In the genomic region with DNA sequence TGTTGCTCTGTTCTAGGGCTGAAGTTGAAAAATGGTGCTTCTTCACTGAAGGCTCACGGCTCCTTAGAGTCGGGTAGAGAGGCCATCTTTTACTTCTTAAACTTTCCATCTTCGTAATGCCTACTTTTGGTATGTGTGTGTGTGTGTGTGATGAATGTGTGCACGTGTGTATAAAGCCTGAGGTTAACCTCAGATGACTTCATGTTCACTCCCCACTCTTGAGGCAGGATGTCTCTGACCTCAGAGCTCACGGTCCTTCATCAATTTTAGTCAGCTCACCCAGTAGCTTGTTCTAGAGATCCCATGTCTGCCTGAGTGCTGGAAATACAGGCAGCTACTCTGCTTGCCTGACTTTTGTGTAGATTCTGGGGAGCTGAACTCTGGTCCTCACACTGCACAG, we compare ENCODE assay signal across 20 mouse cellular contexts.
"Had no signal": no experiment of that assay in that cellular context is flagged by ENCODE, and none has a peak within 500 bp of the region (broad histone marks: within the 10 kb centered on the region; RNA-seq: fewer than 3 reads in every experiment).

No protein-coding gene starts in this region.

- ATAC-seq: liver, embryonic 12.5 days; midbrain, embryonic 16.5 days had no signal

- H3K4me3 ChIP-seq: kidney, embryonic 15.5 days; limb, embryonic 12.5 days; limb, embryonic 15.5 days; liver, embryonic 12.5 days; liver, embryonic 15.5 days; lung, embryonic 15.5 days; megakaryocyte, embryonic 14.5 days; midbrain, embryonic 12.5 days; myocyte; neural tube, embryonic 13.5 days had no signal

- DNase-seq: kidney, adult 8-10 months; kidney, postnatal 10 days; kidney, postnatal 36 days; left cerebral cortex, postnatal 4 days; lung, adult 18-20 months; lung, postnatal 10 days; lung, postnatal 36 days; thymus, postnatal 25 days had no signal

- H3K4me2 ChIP-seq: kidney, embryonic 15.5 days; limb, embryonic 12.5 days; limb, embryonic 15.5 days; liver, embryonic 12.5 days; liver, embryonic 15.5 days; lung, embryonic 15.5 days; midbrain, embryonic 12.5 days; neural tube, embryonic 13.5 days had no signal

- H3K27ac ChIP-seq: kidney, embryonic 15.5 days; limb, embryonic 12.5 days; limb, embryonic 15.5 days; liver, embryonic 12.5 days; liver, embryonic 15.5 days; lung, embryonic 15.5 days; midbrain, embryonic 12.5 days; neural tube, embryonic 13.5 days; stomach, postnatal 0 days had no signal

- H3K4me1 ChIP-seq: kidney, embryonic 15.5 days; limb, embryonic 12.5 days; limb, embryonic 15.5 days; liver, embryonic 12.5 days; liver, embryonic 15.5 days; lung, embryonic 15.5 days; midbrain, embryonic 12.5 days; neural tube, embryonic 13.5 days had no signal

- H3K9ac ChIP-seq: kidney, embryonic 15.5 days; limb, embryonic 12.5 days; limb, embryonic 15.5 days; liver, embryonic 12.5 days; liver, embryonic 15.5 days; lung, embryonic 15.5 days; midbrain, embryonic 12.5 days; neural tube, embryonic 13.5 days had no signal

- H3K9me3 ChIP-seq: kidney, embryonic 15.5 days; limb, embryonic 12.5 days; limb, embryonic 15.5 days; liver, embryonic 12.5 days; liver, embryonic 15.5 days; lung, embryonic 15.5 days; megakaryocyte, embryonic 14.5 days; midbrain, embryonic 12.5 days; neural tube, embryonic 13.5 days had no signal

- H3K27me3 ChIP-seq: kidney, embryonic 15.5 days; limb, embryonic 12.5 days; limb, embryonic 15.5 days; liver, embryonic 12.5 days; liver, embryonic 15.5 days; lung, embryonic 15.5 days; megakaryocyte, embryonic 14.5 days; midbrain, embryonic 12.5 days; neural tube, embryonic 13.5 days had no signal
